Mouse (Mus musculus): Measurements from ENCODE around the gene Ush1c. TPM values are rescaled to one million over a fixed set of nuclear protein-coding genes. Genes with fewer than 3 reads are reported as not detected.
A peak's percentile ranks its signal among the peaks of the same experiment; 100 is the strongest.

Ush1c gene
- total RNA-seq (2021), result not detected

DNA sequence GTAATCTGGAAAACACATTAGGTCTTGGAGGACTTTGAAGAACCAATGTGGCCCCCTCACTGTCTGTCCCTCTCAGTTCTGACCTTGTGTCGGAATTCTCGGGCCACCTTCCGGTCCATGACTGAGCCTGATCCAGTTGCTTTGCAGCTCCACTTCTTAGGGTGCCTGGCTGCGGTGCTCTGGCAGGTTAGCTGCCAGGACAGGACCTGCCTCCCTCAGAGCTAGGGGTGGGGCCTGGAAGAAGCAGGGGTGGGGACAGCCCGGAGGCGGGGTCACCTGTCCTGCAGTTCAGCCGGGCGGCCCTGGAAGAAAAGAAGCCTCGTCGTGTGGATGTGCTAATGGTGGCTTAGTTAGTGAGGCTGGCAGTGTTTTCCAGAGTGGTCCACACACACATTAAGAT is at the start of gene Ush1c:
Gene Ush1c, minus strand, starts transcription at position 158 of the 400 bp plus-strand sequence.
- intact Hi-C loops (cut with DNase I), result no loop called here
- DNase-seq (ENCODE audit: low spot score in 2 of 2), result no peak

DNA sequence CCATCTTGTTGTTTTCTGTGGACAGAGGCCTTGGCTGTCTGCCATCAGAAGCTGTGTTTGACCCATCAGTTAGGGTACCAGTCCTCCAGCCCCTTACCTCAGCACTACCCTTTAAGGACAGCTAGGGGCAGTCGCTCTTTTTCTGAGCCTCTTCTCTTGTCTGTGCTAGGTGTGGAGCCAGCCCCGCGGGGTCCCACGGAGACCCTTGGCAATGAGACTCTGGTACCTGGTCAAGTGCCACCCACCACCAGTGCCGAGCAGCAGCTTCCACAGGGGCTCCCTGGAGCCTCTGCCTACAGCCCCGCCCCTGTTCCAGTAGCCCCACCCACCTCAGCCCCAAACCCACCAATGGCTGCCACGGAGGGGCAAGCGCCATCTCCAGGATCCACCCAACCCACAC is 48.7 kb upstream of the Ush1c start:
- intact Hi-C loops (cut with DNase I), result no loop called here
- no peak for DNase-seq (ENCODE audit: low spot score in 2 of 2)

DNA sequence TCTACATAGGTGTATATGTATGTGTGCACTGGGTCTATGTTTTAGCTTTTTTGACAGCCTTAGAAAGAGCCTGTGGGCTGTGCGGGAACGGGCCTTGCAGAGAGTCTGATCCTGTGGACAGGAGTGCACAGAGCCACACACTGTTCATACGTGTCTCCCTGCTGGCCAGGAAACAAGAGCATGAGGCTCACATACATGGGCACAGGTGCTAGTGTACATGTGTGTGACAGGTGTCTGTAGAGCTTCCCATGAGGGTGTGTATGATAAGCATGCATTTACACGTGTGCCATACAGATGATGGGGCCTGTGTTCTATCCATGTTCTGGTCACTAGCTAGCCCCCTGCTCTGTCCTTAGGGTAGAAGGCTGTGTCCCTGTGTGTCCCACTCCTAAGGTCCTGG is 48.1 kb upstream of the Ush1c start:
- DNase-seq (ENCODE audit: low spot score in 2 of 2), result no peak
- intact Hi-C loops (cut with DNase I), result no loop called here

DNA sequence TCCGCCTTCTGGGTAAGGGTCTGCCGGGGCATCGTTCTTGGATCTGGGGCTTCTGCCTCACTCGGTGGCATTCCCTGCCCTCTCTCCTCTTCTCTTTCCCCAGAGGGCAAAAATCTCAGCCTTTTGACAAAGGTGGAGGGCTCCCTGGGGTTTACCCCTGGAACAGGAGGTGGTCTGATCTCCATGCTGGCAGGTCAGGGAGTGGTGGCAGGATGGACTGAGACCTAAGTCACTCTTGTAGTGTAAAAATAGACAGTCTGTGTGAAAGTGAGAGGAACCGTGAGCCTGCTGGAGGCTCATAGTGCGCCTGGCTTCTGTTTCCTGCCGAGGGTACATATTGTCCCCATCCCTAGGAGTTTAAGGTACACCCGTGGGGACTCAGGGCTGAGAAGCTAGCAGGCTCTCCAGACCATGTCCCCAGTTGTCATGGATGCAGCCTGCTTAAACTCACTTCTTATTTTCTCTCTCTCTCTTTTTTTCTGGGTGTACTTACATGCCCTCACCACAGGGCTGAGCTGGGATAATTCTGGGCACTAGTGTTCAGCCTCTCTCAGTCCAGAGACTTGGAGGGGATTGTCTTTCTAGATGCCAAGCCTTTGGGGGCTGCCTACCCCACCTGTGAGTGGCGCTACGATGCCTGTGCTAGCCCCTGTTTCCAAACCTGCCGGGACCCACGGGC is 47.0 kb upstream of the Ush1c start:
- peak in 1 of 2 experiments; percentile 4 for DNase-seq (ENCODE audit: low spot score in 2 of 2)
- intact Hi-C loops (cut with DNase I), result no loop called here

DNA sequence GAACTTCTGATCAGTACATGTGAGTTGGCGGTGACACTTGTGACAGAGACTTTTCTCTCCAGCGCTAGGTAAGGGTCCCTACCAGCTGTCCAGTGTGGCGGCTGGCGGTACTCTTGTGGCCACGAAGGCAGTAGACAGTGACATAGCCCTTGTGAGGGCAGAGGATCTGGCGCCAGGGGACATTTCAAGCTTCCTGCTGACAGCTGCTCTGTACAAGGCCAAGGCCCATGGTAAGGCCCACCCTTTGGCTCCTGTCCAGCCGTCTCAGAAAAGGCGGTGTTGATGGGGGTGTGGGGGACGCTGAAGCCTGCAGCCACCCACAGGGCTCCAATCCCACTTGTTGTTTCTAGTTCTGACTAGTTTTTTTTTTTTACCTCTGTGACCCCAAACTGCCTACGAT is 45.4 kb upstream of the Ush1c start:
- DNase-seq (ENCODE audit: low spot score in 2 of 2), result no peak
- intact Hi-C loops (cut with DNase I), result no loop called here

DNA sequence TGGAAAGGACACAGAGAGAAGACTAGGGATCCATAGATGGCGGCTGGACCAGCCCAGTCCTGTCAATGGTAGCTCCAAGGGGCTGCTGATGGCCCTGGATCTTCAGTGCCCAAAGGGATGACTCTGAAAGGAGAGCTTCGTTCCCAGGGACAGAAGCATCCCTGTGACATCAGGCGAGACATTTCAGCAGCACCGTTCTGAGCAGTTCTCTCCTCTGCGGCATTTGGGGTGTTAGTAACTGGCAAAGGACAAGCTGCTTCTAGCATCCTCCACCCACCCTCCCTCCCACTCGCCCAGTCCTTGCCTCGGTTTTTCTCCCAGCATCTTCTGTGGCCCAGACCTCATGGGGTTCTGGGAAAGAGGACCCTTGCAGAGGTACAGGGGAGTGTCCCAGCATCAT is 44.0 kb upstream of the Ush1c start:
- DNase-seq (ENCODE audit: low spot score in 2 of 2), result peak in 1 of 2 experiments; percentile 19
- intact Hi-C loops (cut with DNase I), result no loop called here

DNA sequence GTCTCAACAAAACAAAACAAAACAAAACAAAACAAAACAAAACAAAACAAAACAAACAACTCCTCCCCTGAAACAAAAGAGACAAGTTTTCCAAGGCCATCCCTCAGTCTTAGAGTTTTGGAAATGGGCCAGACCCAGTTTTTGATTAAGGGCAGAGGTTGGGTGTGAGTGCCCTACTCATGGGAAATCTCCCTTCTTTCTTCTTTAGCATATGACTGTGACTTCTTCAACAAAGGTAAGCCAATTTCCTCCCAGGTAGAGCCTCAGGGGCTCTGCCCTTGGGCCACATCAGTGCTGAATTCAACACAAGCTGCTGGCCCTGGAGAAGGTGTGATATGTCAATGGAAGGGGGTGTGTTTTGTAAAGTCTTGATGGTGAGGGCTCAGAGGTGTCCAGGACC is 42.6 kb upstream of the Ush1c start:
- no peak for DNase-seq (ENCODE audit: low spot score in 2 of 2)
- intact Hi-C loops (cut with DNase I), result loop anchor here (1.0 to 2.0 kb wide), 2 partner anchors 99 to 326 kb away; no protein-coding TSS in a partner anchor

DNA sequence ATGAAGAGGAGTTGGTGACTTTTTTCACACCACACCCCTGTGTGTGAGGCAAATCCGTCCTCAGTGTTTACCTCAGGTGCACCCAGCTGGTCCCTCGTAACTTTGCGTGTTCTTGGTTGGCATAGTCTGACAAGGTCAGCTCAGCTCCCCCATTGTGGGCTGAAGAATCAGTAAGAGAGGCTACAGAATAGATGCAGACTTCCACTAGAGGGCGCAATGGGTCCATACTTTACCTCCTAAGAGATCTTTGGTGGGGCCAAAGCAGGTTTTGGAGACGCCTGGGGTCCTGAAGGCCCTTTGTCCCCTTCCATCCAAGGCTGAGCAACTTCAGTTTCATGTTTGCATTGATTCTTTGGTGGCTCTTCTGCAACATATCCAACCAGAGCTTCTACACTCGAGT is 41.6 kb upstream of the Ush1c start:
- peak; percentile 60 to 66 for DNase-seq (ENCODE audit: low spot score in 2 of 2)

DNA sequence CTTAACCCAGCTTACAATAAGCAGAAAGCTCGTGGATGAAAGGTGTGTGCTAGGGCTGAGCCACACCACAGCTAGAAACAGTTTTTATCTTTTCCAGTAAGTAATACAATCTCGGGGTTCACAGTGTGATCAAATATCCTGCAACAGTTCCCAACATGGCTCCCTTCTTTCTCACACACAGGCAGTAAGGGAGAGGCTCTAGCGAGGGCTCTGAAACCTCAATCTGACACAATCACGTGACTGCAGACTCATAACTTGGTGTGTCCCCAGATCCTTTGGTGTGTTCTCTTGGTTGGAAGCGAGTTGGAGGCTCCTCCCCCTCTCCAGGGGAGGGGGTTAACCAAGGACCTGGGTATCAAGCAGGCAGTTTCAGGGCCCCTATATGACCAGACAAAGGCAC is 37.9 kb upstream of the Ush1c start:
- no peak for DNase-seq (ENCODE audit: low spot score in 2 of 2)
- intact Hi-C loops (cut with DNase I), result no loop called here

More for the DNA sequence above, 41.6 kb upstream of the Ush1c start:
- intact Hi-C loops (cut with DNase I), result loop anchor here (1.0 to 2.0 kb wide), 2 partner anchors 100 to 327 kb away; no protein-coding TSS in a partner anchor

DNA sequence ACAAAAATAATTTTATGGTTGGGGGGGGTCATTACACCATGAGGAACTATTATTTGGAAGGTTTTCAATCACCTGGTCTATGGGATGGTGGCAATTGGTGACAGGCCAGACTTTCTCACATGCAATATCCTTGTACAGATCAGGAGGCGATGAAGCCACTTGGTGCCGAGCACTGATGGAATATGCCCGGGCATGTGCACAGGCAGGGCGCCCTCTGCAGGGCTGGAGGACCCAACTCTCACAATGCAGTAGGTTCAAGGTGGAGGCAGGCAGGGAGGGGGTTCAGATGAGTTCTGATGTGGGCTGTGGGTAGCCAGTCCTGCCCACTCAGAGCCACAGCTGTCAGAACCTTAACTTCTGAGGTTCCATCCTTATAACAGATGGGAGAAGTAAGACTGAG is 13.5 kb upstream of the Ush1c start:
- DNase-seq (ENCODE audit: low spot score in 2 of 2), result no peak
- intact Hi-C loops (cut with DNase I), result no loop called here

DNA sequence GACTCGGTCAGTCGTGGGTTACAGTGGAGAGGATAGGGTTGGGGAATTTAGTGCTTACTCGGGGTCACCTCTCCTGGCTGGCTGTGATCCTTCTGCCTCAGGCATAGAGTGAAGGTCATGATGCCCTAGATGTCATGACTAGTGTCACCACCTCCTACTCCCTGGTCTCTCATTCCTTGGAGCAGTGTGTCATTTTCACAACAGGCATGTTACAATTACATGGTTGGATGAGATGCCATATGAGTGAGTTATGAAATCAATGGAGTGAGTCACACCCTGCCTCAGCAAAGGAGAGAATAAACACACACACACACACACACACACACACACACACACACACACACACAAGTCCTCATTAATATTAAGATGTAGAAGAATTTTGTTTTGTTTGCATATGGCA is 9.3 kb upstream of the Ush1c start:
- DNase-seq (ENCODE audit: low spot score in 2 of 2), result no peak
- intact Hi-C loops (cut with DNase I), result no loop called here

DNA sequence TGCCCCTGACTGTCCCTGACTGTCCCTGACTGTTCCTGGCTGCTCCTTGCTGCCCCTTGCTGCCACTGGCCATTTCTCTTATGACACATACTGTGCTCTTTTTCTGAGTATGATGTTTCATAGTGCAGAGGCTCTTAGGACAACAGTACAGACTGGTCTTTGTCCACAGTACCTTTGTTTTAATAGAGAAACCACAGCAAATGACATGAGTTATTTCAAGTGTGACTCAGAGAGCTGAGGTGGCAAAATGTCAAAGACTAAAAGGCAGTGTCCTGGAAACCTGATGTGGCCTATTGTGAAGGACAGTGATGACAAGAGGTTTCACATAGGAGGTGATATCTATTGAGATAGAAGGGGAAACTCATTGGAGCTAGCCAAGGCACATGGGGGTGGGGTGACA is 8.6 kb upstream of the Ush1c start:
- DNase-seq (ENCODE audit: low spot score in 2 of 2), result no peak

DNA sequence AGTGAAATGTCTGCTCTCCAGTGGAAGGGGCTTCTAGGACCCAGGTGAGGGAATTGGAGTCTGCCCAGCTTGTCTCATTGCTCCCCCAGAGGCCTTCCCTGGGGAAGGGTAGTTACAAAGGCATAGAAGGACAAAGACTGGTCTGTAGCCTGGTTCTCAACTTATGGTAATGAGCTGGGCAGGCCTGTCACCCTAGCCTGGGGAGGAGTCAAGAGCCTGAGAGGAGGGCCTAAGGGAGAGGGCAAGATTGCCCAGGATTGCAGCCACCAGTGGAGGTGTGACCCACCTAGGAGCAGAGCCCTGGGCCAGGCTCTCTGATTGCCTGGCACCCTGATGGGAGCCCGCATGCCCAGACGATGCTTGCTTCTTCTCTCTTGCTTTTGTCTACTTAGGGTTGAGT is 2.4 kb upstream of the Ush1c start, which contains the start of gene Otog:
Gene Otog, plus strand, starts transcription at position 292 of the 400 bp plus-strand sequence.
- DNase-seq (ENCODE audit: low spot score in 2 of 2), result no peak
- intact Hi-C loops (cut with DNase I), result no loop called here

More for the DNA sequence above, 8.6 kb upstream of the Ush1c start:
- intact Hi-C loops (cut with DNase I), result no loop called here

DNA sequence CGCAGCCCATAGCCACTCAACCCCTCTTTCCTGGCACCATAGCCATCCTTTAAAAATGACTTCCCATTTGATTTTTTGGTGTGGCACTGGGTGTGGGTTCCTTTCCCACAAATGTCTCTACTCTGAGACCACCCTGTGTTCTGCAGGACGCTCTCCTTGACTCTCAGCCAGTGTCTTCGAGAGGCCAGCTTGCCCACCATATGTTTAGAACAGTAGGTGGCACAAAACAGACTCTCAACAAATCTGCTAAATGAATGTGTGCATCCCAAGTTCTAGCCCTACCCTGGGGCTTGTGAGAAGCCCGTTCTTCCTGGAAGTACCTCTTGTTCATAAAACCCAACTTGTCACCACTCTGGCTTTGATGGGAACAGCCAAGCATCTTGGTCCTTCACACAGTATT is 1.8 kb upstream of the Ush1c start:
- intact Hi-C loops (cut with DNase I), result no loop called here

DNA sequence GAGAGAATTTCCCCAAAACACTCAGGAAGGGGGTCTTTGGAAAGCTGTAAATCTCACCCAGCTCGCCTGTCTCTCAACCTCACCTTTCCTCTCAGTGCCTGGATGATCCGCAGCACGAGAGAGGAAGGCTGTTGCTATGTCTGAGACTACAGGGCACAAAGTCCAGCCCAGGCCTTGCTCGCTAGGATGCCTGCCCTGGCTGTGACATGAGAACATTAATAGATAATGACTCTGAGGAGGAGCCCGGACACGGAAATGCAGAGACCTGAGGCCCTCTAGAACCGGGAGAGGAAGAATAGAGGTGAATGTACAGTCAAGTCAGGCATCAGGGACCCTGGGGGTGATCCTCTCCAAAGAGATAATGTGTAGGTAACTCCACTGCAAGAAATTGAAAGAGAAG is 1.1 kb downstream of the Ush1c start:
- intact Hi-C loops (cut with DNase I), result no loop called here
- no peak for DNase-seq (ENCODE audit: low spot score in 2 of 2)

More for the DNA sequence above, 1.8 kb upstream of the Ush1c start:
- no peak for DNase-seq (ENCODE audit: low spot score in 2 of 2)

DNA sequence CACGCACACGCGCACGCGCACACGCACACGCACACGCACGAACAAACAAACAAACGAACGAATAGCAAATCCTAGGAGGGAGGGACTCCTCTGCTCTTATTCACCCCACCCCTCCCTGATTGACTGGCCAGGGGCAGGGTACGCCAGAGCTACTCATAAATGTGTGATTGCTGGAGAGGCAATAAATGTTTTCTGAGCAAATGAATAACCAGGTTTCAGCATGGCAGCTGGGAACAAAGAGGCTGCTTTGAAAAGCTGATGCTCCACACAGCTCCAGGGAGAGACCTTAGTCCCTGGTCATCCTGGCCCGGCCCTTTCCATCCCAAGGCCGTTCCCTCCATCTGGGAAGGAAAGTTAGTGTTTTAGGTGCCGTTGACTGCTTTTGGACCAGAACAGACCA is 1.9 kb downstream of the Ush1c start:
- intact Hi-C loops (cut with DNase I), result no loop called here
- DNase-seq (ENCODE audit: low spot score in 2 of 2), result no peak

DNA sequence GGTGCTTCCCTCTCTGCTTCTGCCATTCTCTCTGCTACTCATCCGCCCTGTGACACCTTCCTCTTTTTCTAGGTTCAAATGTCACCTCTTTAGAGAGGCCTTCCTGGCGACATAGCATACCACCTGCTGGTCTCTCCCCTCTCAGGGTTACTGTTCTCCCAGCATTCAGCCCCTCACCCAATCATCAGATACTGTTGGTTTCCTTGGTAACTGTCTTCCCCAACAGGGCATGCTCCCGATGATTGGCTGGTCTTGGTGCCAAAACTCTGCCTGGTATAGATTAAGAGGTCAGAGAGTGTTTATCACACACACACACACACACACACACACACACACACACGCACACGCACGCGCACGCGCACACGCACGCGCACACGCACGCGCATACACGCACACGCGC is 2.4 kb downstream of the Ush1c start:
- intact Hi-C loops (cut with DNase I), result no loop called here
- no peak for DNase-seq (ENCODE audit: low spot score in 2 of 2)

DNA sequence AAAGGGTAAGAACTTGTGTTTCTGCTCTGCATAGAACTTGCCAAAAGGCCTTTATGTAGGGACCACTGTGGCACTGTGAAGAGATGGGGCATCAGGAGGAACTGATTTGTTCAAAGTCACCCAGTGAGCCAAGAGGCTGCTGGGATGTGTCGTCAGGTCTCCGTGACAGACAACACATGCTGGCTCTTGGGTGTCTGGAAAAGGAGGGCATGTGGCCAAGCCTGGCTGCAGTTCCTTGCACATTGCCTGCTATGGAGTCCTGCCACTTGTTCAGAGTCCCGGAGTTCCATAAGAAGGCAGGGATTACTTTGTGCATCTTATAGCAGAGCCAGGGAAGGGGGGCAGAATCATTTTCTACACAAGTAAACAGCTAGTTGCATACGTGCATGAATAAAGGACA is 11.4 kb downstream of the Ush1c start:
- peak in 1 of 2 experiments; percentile 39 for DNase-seq (ENCODE audit: low spot score in 2 of 2)
- intact Hi-C loops (cut with DNase I), result loop anchor here (1.0 kb wide), 1 partner anchor 131 kb away; no protein-coding TSS in a partner anchor

DNA sequence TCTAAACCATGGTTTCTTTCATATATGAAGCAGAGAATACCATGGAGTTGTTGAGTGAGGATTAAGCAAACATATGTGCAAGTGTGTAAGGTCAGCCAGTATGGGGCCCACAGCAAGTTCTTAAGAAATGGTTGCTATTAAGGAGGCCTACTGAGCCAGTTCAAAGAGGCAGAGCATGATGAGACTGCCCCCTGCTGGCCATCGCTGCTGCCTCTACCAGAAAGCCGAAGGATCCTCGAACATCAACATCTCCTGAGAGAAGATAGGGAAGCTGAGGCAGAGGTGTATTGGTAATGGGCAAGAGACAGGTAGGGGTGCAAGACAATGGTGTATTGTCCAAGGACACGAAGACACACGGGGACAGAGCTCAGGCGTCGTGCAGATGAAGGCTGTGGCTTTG is 12.1 kb downstream of the Ush1c start:
- intact Hi-C loops (cut with DNase I), result loop anchor here (1.0 kb wide), 1 partner anchor 130 kb away; no protein-coding TSS in a partner anchor
- peak; percentile 56 to 60 for DNase-seq (ENCODE audit: low spot score in 2 of 2)

DNA sequence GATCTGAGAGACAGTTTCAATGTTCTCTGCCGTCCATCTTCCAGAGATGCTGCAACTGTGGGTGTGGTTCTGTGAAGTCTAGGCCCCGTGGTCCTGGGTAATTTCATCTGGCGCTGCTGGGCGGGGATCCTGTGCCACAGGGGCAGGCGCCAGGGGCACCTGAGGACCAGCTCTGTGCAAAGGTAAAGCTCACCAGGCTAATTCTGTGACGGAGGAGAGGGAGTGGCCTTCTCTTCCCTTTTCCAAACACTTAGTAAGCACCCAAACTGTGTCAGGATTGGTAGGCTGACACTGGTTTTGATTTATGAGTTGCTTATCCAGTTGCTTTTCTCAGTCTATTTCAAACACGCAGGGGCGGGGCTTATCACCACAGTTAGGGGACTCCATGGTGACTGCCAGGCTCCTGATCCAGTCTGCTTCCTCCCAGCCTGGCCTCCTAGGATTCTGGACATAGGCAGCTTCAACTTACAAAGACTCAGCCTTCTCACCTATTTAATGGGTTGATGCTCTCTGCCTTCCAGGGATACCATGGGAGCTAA is 17.6 kb downstream of the Ush1c start:
- intact Hi-C loops (cut with DNase I), result no loop called here
- DNase-seq (ENCODE audit: low spot score in 2 of 2), result no peak

DNA sequence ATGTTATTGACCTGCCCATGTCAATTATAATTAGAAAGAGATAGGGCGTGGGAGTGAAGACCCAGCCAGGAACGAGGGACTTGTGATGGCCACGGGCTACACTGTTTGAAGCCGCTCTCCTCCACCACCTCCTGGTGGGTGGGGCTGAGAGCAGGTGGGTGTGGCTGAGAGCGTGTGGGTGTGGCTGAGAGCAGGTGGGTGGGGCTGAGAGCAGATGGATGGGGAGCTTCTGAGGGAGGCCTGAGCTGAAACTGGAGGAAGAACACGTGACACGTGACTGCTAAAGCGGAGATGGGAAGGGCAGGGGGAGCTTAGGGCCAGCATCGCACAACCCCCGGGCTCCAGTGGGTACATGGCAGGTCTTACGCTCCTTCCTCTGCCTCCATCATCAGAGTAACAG is 19.9 kb downstream of the Ush1c start:
- intact Hi-C loops (cut with DNase I), result no loop called here
- DNase-seq (ENCODE audit: low spot score in 2 of 2), result peak in 1 of 2 experiments; percentile 10

All from left cerebral cortex, postnatal 25 days (tissue).